Mouse (Mus musculus): ENCODE data around the gene Frmd8.

GRCm38 (mm10) chr19:5810103-5810839, 64.8 kb downstream of the Frmd8 start:
- TF ChIP-seq CTCF (IDR thresholded peaks at IDR 0.05; ENCODE audit: control insufficient read depth, insufficient read depth, low read length) (no peak), POLR2A (IDR thresholded peaks at IDR 0.05; ENCODE audit: borderline replicate concordance, control insufficient read depth, low read depth, low read length) (no peak)
